Mouse (Mus musculus): ENCODE data around the gene 6030468B19Rik.

DNA sequence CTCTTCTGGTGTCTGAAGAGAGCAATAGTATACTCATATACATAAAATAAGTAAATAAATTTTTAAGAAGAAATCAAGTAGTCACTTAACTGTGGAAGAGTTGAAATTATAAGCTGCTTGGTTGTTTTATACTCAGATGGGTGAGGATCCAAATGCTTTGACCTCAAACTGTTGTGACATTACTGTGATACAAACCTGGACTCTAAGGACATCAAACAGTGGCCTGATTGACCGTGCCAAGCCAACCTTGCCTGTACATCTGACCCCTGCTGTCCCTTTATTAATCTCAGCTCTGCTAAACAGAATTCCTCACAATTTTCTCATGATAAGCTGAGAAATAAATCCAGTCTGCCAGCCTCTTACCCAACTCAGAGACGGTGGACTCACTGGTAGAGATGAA, 48.2 kb downstream of the 6030468B19Rik start:
- TF ChIP-seq CTCF (conservative IDR thresholded peaks at IDR 0.05; ENCODE audit: low read length) (no peak), NANOG (IDR thresholded peaks at IDR 0.05; ENCODE audit: borderline replicate concordance, low read length) (no peak), POU5F1 (IDR thresholded peaks at IDR 0.05; ENCODE audit: borderline replicate concordance, low read length) (no peak)
